Mouse (Mus musculus): ENCODE data around the gene Cyp27a1. TPM values are rescaled to one million over a fixed set of nuclear protein-coding genes. Genes with fewer than 3 reads are reported as not detected.

Cyp27a1 gene
- 10 to 100 TPM; 55.7 to 57.8 TPM for total RNA-seq (2021)
- long read RNA-seq, experiment 1, transcript Cyp27a1-201 (9 exons, 1,892 nt): major isoform, 42 of 88 reads
- long read RNA-seq, experiment 1, partial matches to known transcripts: 12 of 88 reads
- long read RNA-seq, experiment 1, other reads (novel, unspliced or antisense): 33 of 88 reads
- long read RNA-seq, experiment 2, transcript Cyp27a1-201 (9 exons, 1,892 nt): major isoform, 34 of 66 reads
- long read RNA-seq, experiment 2, partial matches to known transcripts: 16 of 66 reads
- long read RNA-seq, experiment 2, other reads (novel, unspliced or antisense): 16 of 66 reads

- DNase-seq (ENCODE audit: low spot score): peak; percentile 90
Observed at GRCm38 (mm10) chr1:74713099-74713858, at the start of gene Cyp27a1. Cyp27a1 (plus strand) TSS chr1:74713574.

DNA sequence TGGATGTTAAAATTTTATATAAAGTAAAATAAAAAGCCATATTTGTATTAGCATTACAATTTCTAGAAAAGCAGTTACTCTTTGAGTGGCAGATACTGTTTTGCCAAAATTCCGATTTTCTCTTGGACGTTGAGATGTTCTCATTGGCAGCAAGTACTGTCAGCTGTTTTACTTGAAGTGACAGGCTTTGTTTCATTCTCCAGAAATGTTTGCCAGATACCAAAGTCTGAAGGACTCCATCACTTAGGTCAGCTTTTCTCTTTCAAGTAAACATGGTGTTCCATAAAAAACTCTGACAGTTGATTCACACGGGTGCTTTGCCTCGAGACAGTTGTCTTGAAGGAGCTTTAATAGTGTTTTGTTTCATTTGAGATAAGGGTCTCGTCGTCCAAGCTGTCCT is 48.2 kb upstream of the Cyp27a1 start:
- no peak for DNase-seq (ENCODE audit: low spot score)

GRCm38 (mm10) chr1:74668371-74668770 is 45.0 kb upstream of the Cyp27a1 start:
- DNase-seq (ENCODE audit: low spot score): no peak

DNA sequence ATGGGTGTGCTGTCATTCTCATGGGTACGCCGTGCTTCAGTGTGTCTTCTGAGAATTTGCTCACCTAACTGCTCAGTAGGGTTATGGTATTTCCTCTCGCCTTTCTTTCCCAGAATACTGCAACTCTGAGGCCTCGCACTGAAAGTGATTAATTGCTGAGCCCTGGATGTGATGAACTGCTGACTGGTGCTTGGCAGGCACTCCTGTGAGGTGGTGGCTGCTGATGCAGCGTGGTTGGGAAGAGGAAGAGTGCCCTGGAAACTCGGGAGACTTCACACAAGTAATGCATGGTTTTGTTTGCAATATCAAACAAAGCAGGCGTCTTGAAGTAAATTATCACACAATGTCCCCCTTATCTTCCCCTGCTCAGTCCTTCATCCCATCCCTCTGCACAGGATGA is 40.6 kb upstream of the Cyp27a1 start:
- peak; percentile 53 for DNase-seq (ENCODE audit: low spot score)

DNA sequence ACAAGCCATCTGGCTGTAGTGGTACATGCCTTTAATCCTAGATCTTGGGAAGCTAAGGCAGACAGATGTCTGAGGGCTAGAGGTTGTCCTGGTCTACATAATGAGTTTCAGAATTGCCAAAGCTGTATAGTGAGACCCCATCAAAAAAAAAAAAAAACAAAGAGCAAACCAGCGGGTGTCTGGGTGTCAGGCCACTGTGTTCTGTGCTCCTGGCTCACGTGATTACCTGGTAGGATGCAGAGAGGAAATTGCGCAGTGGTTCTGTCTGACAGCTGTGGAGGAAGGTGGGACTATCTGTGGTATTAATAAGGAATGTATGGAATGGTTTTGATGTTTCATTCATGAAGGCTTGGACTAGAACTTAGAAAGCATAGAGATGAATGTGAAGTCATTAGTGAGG is 36.5 kb upstream of the Cyp27a1 start:
- DNase-seq (ENCODE audit: low spot score): no peak

DNA sequence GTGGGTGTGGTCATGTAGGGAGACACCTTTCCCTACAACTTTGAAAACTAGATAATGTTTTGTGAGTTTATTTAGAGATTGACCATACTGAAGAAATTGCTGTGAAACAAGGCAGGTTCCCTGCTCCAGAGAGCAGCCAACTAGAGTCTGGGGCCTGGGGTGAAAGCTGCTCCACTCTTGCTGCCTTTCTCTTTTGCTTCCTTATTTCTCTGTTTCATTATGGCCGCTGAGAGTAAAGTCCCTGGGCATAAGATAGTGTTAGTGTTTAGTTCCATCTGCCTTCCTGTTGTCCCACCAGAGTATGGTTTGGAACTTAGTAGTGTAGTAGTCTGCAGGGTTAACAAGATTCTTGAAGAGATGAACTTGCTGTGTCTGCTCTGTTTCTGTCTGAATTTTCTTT is 35.5 kb upstream of the Cyp27a1 start:
- DNase-seq (ENCODE audit: low spot score): no peak

DNA sequence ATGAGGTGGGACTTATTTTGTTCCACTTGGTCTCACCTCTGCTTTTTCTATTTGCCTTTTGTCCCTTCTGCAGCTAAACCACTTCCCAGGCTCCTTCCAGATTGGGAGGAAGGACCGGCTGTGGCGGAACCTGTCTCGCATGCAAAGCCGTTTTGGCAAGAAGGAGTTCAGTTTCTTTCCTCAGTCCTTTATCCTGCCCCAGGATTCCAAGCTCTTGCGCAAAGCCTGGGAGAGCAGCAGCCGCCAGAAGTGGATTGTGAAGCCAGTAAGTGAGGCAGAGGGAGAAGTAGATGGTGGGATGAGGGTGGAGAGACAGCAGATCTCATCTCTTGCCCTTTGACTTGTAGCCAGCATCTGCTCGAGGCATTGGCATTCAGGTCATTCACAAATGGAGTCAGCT is 26.2 kb upstream of the Cyp27a1 start:
- DNase-seq (ENCODE audit: low spot score): no peak

DNA sequence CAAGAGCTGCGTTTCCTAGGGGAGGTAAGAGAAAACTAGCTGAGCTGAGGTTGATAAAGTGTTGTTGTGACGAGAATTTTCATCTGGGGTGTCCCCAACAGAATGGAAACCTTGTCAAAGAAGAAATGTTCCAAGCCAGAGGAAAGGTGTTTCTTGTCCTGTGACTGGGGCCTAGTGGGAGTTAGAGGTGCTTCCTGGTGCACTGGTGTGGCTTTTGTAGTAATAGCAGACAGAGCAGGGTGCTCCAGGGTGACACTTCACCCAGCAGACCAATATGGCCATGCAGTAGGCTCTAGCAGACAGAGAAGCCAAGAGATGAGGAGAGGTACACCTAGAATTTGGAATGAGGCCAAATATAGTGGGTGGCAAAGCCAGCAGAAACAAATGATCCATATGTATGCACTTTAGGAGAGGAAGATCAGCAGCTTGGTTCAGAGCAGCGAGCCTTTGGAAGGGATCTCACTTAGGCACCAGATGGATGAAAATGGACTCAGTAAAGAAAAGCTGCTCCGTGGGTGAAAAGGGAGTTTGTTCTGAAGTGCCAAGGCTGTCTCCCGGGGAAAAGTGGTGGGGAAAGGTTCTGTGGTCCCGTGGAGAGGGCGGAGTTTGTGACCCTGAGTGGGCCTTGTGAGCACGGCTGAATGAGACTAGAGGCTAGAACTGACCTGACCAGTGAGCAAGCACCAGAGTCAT is 19.3 kb upstream of the Cyp27a1 start:
- DNase-seq (ENCODE audit: low spot score): no peak

GRCm38 (mm10) chr1:74695836-74696235 is 17.5 kb upstream of the Cyp27a1 start:
- DNase-seq (ENCODE audit: low spot score): no peak

DNA sequence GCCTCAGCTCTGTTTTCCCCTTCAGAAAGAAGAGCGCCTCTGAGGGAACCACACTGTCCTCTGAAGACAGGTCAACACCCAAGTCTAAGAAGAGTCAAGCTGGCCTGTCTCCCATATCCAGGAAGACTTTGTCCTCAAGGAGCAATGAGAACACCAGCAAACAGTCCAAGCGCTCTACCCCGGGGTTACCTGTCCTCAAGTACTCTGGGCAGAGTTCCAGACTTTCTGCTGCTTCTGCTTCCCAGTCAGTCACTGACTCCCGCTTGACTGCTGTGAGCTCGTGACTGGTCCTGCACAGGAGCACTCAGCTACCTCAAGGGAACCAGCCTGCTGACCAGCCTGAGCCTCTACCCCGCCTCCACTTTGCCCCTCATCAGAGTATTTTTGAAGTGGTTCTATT is 16.0 kb upstream of the Cyp27a1 start:
- DNase-seq (ENCODE audit: low spot score): no peak

DNA sequence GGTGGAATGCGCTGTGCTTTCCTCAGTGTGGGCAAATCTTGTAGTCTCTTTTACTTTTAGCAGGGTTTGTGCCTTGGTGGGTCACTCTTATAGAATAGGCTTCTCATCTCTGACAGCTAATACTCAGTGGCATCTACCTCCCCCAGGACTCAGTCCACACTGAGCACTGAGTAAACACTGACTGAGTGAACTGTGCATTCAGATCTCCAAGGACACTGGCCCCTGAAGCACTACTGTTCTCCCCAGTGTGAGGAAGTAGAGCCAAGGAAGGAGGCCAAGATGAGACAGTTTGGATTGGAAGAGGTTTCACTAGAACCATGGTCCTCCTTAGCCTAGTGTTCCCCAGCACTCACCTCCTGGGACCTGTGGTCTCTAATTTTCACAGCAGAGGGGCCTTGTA is 15.0 kb upstream of the Cyp27a1 start:
- no peak for DNase-seq (ENCODE audit: low spot score)

GRCm38 (mm10) chr1:74698791-74699190 is 14.6 kb upstream of the Cyp27a1 start:
- DNase-seq (ENCODE audit: low spot score): no peak

DNA sequence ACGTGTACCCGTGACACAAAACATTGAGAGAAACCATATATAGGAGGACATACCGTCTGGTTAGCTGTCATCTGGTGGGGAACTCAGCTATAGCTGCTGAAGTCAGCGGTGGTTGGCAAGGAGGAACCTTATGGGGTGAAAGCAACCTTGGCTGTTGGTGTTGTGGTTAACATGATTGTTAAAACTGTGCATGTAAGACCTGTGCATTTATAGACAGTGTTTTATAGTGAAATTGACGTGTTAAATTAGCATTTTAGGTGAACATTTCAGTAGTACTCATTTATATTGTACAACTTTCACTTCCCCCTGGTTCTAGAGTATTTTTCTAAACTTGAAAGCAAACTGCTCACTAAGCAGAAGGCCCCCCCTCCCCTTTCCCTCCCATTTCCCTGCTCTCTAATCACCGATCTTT is 11.2 kb upstream of the Cyp27a1 start:
- DNase-seq (ENCODE audit: low spot score): no peak

DNA sequence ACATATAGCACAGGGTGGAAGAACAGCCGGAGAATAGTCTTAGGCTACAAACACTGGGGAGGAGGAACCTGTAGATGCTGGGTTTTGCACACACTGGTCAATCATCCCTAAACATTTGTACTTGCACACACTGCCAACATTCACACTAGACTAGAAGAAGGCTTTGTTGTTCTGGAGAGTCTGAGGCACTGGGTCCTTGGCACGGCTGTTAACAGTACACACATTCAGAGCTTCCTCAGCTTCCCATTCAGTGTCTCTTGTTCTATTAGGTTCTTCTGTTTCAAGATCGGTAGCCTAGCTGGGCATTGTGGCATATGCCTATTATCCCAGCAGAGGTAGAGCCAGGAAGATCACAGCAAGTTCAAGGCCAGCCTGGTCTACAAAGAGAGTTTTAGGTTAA is 9.2 kb upstream of the Cyp27a1 start:
- no peak for DNase-seq (ENCODE audit: low spot score)

GRCm38 (mm10) chr1:74705016-74705415 is 8.4 kb upstream of the Cyp27a1 start:
- no peak for DNase-seq (ENCODE audit: low spot score)

DNA sequence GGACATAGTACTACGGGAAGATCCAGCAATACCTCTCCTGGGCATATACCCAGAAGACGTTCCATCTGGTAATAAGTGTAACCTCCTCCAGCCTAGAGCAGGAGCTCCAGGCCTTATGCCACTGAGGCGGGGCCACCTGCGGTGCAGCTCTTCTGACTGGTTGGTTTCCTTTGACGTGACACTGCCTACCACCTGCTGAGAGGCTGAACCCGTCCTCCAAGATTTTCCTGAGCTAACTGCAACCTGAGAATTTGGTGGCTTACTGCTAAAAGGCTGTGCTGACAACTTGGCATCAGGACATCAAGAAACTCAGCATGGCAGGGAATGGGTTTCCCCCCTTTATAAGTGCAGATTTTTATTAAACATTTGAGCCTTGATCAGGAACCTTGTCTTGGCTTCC is 3.8 kb upstream of the Cyp27a1 start:
- no peak for DNase-seq (ENCODE audit: low spot score)

- no peak for DNase-seq (ENCODE audit: low spot score)
Observed at GRCm38 (mm10) chr1:74712046-74712445, 1.3 kb upstream of the Cyp27a1 start.

DNA sequence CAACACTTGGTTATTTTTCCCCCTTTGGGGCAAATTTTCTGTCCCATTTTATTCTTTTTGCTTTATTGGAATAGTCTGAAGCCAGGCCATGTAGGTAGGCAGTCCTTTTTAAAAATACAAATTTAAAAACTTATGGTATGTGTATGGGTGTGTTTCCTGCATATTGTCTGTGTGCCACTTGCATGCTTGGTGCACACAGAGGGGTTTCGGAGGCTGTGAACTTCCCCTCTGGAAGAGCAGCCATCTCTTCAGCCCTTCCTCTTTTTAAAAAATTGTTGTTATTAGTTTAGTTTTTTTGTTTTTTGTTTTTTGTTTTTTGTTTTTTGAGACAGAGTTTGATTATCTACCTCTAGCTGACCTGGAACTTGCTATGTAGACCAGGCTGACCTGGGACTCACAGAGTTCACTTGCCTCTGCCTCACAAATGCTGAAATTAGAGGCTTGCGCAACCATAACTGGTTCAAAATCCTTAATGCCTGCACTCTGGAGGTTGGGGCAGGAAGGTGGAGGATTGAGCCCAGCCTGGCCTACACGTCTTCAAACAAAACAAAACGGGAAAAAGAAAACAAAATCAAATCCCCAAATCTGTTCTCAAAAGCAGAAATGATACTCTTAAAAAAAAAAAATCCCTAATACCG is 794 bp upstream of the Cyp27a1 start:
- DNase-seq (ENCODE audit: low spot score): peak; percentile 50

GRCm38 (mm10) chr1:74713859-74714730 is 721 bp downstream of the Cyp27a1 start:
- no peak for DNase-seq (ENCODE audit: low spot score)

GRCm38 (mm10) chr1:74714967-74715366 is 1.6 kb downstream of the Cyp27a1 start:
- no peak for DNase-seq (ENCODE audit: low spot score)

DNA sequence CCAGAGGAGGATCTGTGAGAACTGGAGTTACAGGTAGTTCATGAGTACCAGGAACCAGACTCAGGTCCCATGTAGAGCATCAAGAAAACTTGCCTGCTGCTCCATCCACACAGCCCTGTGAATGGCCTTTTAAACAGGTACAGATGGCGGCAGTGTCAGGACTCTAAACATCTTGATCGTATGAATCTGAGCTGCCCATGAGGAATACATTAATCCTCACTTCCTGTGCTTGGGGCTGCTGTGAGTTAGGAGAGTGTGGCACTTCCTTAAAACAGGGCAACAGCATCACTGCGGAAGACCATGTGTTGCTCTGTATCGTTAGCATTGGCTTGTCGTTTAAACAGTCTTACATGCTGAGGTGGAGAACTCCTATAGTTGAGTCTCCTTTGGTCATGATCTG is 2.1 kb downstream of the Cyp27a1 start:
- no peak for DNase-seq (ENCODE audit: low spot score)
